10 mouse cellular contexts compared by ENCODE assay signal in the genomic region with DNA sequence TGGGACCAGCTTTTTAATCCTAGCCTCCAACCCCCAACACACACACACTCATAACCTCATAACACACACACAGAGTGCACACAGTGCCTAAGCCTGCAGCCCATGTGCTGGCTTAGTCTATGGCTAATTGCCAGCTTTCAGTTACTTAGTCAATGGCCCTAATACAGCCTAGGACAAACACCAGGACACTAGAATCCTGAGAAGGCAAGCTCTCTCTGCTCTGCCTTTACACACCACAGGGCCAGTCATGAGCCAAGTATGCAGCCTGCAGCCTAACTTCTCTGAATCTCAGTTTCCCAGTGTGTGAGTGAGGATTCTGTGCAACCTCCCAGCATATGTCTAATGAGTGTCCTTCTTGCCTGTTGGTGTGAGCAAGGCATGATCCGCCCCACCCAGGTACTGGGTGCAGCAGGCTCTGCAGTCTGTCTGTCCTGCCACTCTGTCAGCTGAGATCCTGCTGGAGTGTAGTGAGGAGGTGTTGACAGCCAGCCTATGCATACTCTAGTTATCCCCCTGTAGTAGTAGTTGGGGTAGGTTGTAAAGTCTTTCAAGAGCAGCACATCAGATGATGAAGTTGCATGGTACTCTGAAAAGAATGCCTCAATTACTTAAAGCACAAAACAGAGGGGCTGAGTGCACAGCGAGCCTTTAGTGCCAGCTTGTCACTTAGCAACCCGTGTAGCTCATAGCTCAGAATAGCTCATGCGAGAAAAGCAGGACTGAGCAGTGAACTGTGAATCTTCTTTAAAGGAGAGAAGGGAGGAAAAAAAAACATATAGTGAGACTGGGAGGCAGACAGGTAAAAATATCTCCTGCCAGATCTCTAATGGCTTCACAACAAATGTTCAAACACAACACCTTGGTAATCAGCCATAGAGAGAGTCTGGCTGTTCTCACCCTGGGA. TPM values are rescaled to one million over a fixed set of nuclear protein-coding genes. Genes with fewer than 3 reads are reported as not detected.
DNase-seq lines count a peak whose midpoint lies in the region; ATAC-seq lines count a peak whose summit lies in the region.
"Had no signal": no experiment of that assay in that cellular context is flagged by ENCODE, and none has a peak within 500 bp of the region (broad histone marks: within the 10 kb centered on the region; RNA-seq: fewer than 3 reads in every experiment).

No protein-coding gene starts in this region.

- H3K27ac ChIP-seq in midbrain, embryonic 14.5 days (replicated peaks; ENCODE audit: low read depth, low read length), result peak overlapping the region; percentile 26; the same call in 1 of the 2 replicates
- H3K27ac ChIP-seq: limb, embryonic 12.5 days had no signal

- no peak overlapping the region for H3K4me2 ChIP-seq in midbrain, embryonic 14.5 days (ENCODE audit: low read length)
- H3K4me2 ChIP-seq: limb, embryonic 12.5 days had no signal

- no peaks in the 10 kb centered on the region for H3K9me3 ChIP-seq in midbrain, embryonic 14.5 days (ENCODE audit: control insufficient read depth, low read length)

- WGBS in midbrain, embryonic 14.5 days, result 15% methylated on average over 4 of the region's 4 CpGs

- H3K4me1 ChIP-seq in midbrain, embryonic 14.5 days (ENCODE audit: control insufficient read depth, insufficient read depth, low read length), result 0 out of 2 replicates have a peak, but pooled peaks cover 5% of the 10 kb centered on the region

- H3K4me3 ChIP-seq in midbrain, embryonic 14.5 days (replicated peaks; ENCODE audit: low read depth, low read length), result no peak overlapping the region
- H3K4me3 ChIP-seq: limb, embryonic 12.5 days had no signal

- peak; percentile 24; the same call in 1 of the 2 replicates for ATAC-seq in midbrain, embryonic 14.5 days (ENCODE audit: low FRiP score, low TSS enrichment)

- H3K36me3 ChIP-seq in midbrain, embryonic 14.5 days (ENCODE audit: control insufficient read depth, insufficient read depth, low read length), result no peaks in the 10 kb centered on the region

- DNase-seq in embryo, embryonic 10 days (ENCODE audit: low spot score), result peak; percentile 68
- no peak for DNase-seq in embryo, embryonic 9.5 days (ENCODE audit: extremely low spot score)
- DNase-seq in embryo, embryonic 11 days, result peak; percentile 51
- peak; percentile 73 for DNase-seq in kidney, adult 11 months
- peak; percentile 63 for DNase-seq in midbrain, embryonic 14.5 days
- no peak for DNase-seq in adrenal gland, adult (ENCODE audit: inconsistent age in 2 of 2, low spot score in 1 of 2)
- DNase-seq in gastrocnemius, postnatal 4 days (ENCODE audit: low spot score in 2 of 2), result no peak
- no peak for DNase-seq in cerebellum, adult 11 months

- H3K27me3 ChIP-seq in midbrain, embryonic 14.5 days (ENCODE audit: control insufficient read depth, insufficient read depth, low read length), result no peaks in the 10 kb centered on the region
- H3K27me3 ChIP-seq: limb, embryonic 12.5 days had no signal

- no peak overlapping the region for H3K9ac ChIP-seq in midbrain, embryonic 14.5 days (replicated peaks; ENCODE audit: low read length)
- H3K9ac ChIP-seq: limb, embryonic 12.5 days had no signal

RNA-seq across cellular contexts. Expression of gene Slc6a17, which starts 12.1 kb away (rescaled TPM):
- 12.3 and 20.4 TPM in 2 replicates for polyA plus RNA-seq in midbrain, embryonic 14.5 days (2014; fragmentation: Nextera tagmentation; extraction: Ambion mirVana)
- 1 to 10 TPM; 1.2 to 1.4 TPM for total RNA-seq in gastrocnemius, postnatal 4 days (2021)

RNA-seq across cellular contexts. Expression of gene Kcnc4, which starts 46.4 kb away (rescaled TPM):
- polyA plus RNA-seq in midbrain, embryonic 14.5 days (2014; fragmentation: Nextera tagmentation; extraction: Ambion mirVana), result 6.2 and 8.3 TPM in 2 replicates
- total RNA-seq in gastrocnemius, postnatal 4 days (2021), result 10 to 100 TPM; 37.2 to 45.8 TPM
- polyA plus RNA-seq: C2C12; limb, embryonic 12.5 days had no signal

RNA-seq across cellular contexts. Expression of gene Ubl4b, which starts 49.2 kb away (rescaled TPM):
- not detected in 2 replicates for polyA plus RNA-seq in midbrain, embryonic 14.5 days (2014; fragmentation: Nextera tagmentation; extraction: Ambion mirVana)
- total RNA-seq in gastrocnemius, postnatal 4 days (2021), result not detected
- polyA plus RNA-seq: C2C12 had no signal

Comparison
In these comparisons a context has a peak if more than half of its experiments do, and no peak if none do; other contexts are left out.
1. DNase-seq: peak in embryo, embryonic 10 days (single experiment), embryo, embryonic 11 days (single experiment), kidney, adult 11 months (single experiment) and midbrain, embryonic 14.5 days (single experiment); none in embryo, embryonic 9.5 days (single experiment), adrenal gland, adult (0 of 2), gastrocnemius, postnatal 4 days (0 of 2) and cerebellum, adult 11 months (single experiment).